Mouse (Mus musculus): ENCODE results near the gene Hoxa6. TPM values are rescaled to one million over a fixed set of nuclear protein-coding genes. Genes with fewer than 3 reads are reported as not detected.
A peak's percentile ranks its signal among the peaks of the same experiment; 100 is the strongest.

The Hoxa6 gene
- total and polyA plus RNA-seq, 3 experiments = 0.58 to 2.2 (median 2.1) TPM

- Histone ChIP-seq H3K79me2 (replicated peaks; ENCODE audit: control insufficient read depth, extremely low read depth, insufficient read depth, poor library complexity, severe bottlenecking) (peaks cover 7% of the 10 kb centered on the region; the same call in 1 of the 2 replicates), H3K36me3 (replicated peaks in 1 of 2; ENCODE audit: control insufficient read depth in 1 of 2, insufficient read depth in 1 of 2, low read length in 1 of 2) (peaks cover 6 to 40% of the 10 kb centered on the region in 2 experiments), H3K27ac (ENCODE audit: insufficient read depth, low read depth) (peak overlapping the region; percentile 40), H3K4me1 (ENCODE audit: control insufficient read depth in 1 of 2, insufficient read depth in 2 of 2) (peaks cover 2 to 17% of the 10 kb centered on the region in 2 experiments; a peak in 3 of 4 replicates), H3K9me3 (replicated peaks; ENCODE audit: low read length) (no peaks in the 10 kb centered on the region), H3K27me3 (replicated peaks) (no peaks in the 10 kb centered on the region), H3K4me3 (replicated peaks in 1 of 3; ENCODE audit: low read depth in 2 of 3, low read length in 2 of 3, poor library complexity in 1 of 3) (peak overlapping the region; percentile 23 to 83 (median 52)), H3K4me2 (ENCODE audit: insufficient read depth, low read depth, poor library complexity, severe bottlenecking) (peak overlapping the region; percentile 95), H3K9ac (ENCODE audit: insufficient read depth, low read depth) (peak overlapping the region; percentile 96)
- DNase-seq (ENCODE audit: extremely low read depth) = peak; percentile 25
- dilution Hi-C loops (cut with MboI; ENCODE audit: extremely low pct_ligation_motif_present, extremely low pct_unique_long_range_greater_than_20kb, low sequenced_read_pairs) (no loop called here), in situ Hi-C loops (cut with MboI; ENCODE audit: low pct_ligation_motif_present, low pct_unique_long_range_greater_than_20kb, low sequenced_read_pairs) (no loop called here)
- TF ChIP-seq CHD2 (IDR thresholded peaks at IDR 0.05; ENCODE audit: low read length) (0 out of 2 replicates have a peak, but pooled peaks have one; percentile 13), UBTF (IDR thresholded peaks at IDR 0.05; ENCODE audit: low read depth, low read length) (no peak)
These were observed 47.8 kb downstream of the Hoxa6 start for GRCm38 (mm10) chr6:52160511-52161335.

DNA sequence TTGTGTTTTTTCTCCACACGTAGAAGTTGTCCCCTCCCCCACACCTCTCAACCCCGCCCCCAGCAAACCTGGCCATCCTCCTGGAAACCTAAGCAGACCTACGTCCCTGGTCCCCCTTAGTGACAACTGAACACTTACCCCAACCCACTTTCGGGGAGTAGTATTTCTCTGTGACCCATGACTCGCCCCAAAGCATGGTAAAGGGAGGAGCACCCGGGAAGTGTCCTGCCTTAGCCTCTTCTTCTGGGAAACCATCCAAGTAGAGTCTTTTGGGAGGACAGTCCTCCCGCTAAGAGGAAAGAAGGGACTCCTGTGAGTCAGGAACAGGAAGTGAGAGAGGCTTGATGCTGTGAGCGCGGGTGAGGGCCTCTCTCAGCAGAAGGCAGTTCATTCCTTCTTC, 48.5 kb downstream of the Hoxa6 start:
- Histone ChIP-seq H3K4me1 (ENCODE audit: control insufficient read depth in 1 of 2, insufficient read depth in 2 of 2) (peaks cover 2 to 17% of the 10 kb centered on the region in 2 experiments; a peak in 3 of 4 replicates), H3K4me2 (ENCODE audit: insufficient read depth, low read depth, poor library complexity, severe bottlenecking) (peak overlapping the region; percentile 95), H3K27ac (ENCODE audit: insufficient read depth, low read depth) (peak overlapping the region; percentile 45), H3K27me3 (replicated peaks) (no peaks in the 10 kb centered on the region), H3K79me2 (replicated peaks; ENCODE audit: control insufficient read depth, extremely low read depth, insufficient read depth, poor library complexity, severe bottlenecking) (peaks cover 7% of the 10 kb centered on the region; the same call in 1 of the 2 replicates), H3K4me3 (replicated peaks in 1 of 3; ENCODE audit: low read depth in 2 of 3, low read length in 2 of 3, poor library complexity in 1 of 3) (peak overlapping the region; percentile 83 to 92 (median 88)), H3K9me3 (replicated peaks; ENCODE audit: low read length) (no peaks in the 10 kb centered on the region), H3K36me3 (replicated peaks in 1 of 2; ENCODE audit: control insufficient read depth in 1 of 2, insufficient read depth in 1 of 2, low read length in 1 of 2) (peaks cover 6 to 37% of the 10 kb centered on the region in 2 experiments), H3K9ac (ENCODE audit: insufficient read depth, low read depth) (peak overlapping the region; percentile 96)
- in situ Hi-C loops (cut with MboI; ENCODE audit: low pct_ligation_motif_present, low pct_unique_long_range_greater_than_20kb, low sequenced_read_pairs) (no loop called here), dilution Hi-C loops (cut with MboI; ENCODE audit: extremely low pct_ligation_motif_present, extremely low pct_unique_long_range_greater_than_20kb, low sequenced_read_pairs) (no loop called here)
- DNase-seq (ENCODE audit: extremely low read depth) = peak; percentile 76
- TF ChIP-seq MAFK (IDR thresholded peaks at IDR 0.05; ENCODE audit: insufficient replicate concordance, low read length) = no peak
- no peak for TF ChIP-seq ZKSCAN1 (IDR thresholded peaks at IDR 0.05; ENCODE audit: borderline replicate concordance, low read depth, low read length)
- TF ChIP-seq IRF4 (IDR thresholded peaks at IDR 0.05; ENCODE audit: low read depth, low read length) = peak; percentile 79
- TF ChIP-seq GABPA (IDR thresholded peaks at IDR 0.05; ENCODE audit: insufficient replicate concordance, low read depth, low read length) = no peak
- no peak for TF ChIP-seq RCOR1 (conservative IDR thresholded peaks at IDR 0.05; ENCODE audit: low read depth, low read length)
- peak; percentile 71 for TF ChIP-seq EP300 (IDR thresholded peaks at IDR 0.05; ENCODE audit: low read length)
- no peak for TF ChIP-seq MEF2A (IDR thresholded peaks at IDR 0.05; ENCODE audit: borderline replicate concordance, low read depth, low read length)
- 0 out of 2 replicates have a peak, but pooled peaks have one; percentile 17 for TF ChIP-seq TBP (conservative IDR thresholded peaks at IDR 0.05; ENCODE audit: low read depth, low read length)
- peak; percentile 43; the same call in 1 of the 2 replicates for TF ChIP-seq NELFE (IDR thresholded peaks at IDR 0.05; ENCODE audit: low read depth, low read length)
- TF ChIP-seq TCF12 (IDR thresholded peaks at IDR 0.05; ENCODE audit: low read depth, low read length) = peak; percentile 34; the same call in 1 of the 2 replicates
- no peak for TF ChIP-seq JUN (IDR thresholded peaks at IDR 0.05; ENCODE audit: insufficient read depth, low read depth, low read length)
- peak; percentile 39; the same call in 1 of the 2 replicates for TF ChIP-seq POLR2A (IDR thresholded peaks at IDR 0.05; ENCODE audit: low read depth, low read length)
- TF ChIP-seq MAZ (IDR thresholded peaks at IDR 0.05; ENCODE audit: low read depth, low read length) = peak; percentile 31; the same call in 1 of the 2 replicates
- TF ChIP-seq SMC3 (IDR thresholded peaks at IDR 0.05; ENCODE audit: low read depth, low read length) = no peak
- no peak for TF ChIP-seq RAD21 (IDR thresholded peaks at IDR 0.05; ENCODE audit: low read depth, low read length)
- TF ChIP-seq E2F4 (IDR thresholded peaks at IDR 0.05; ENCODE audit: insufficient replicate concordance, low read depth, low read length) = no peak
- TF ChIP-seq MYC (IDR thresholded peaks at IDR 0.05; ENCODE audit: low read depth, low read length) = no peak
- no peak for TF ChIP-seq ZNF384 (IDR thresholded peaks at IDR 0.05; ENCODE audit: low read depth, low read length)
- TF ChIP-seq CHD1 (IDR thresholded peaks at IDR 0.05; ENCODE audit: low read depth, low read length) = no peak
- TF ChIP-seq ZMIZ1 (IDR thresholded peaks at IDR 0.05; ENCODE audit: low read depth, low read length) = peak; percentile 36; the same call in 1 of the 2 replicates
- no peak for TF ChIP-seq NRF1 (IDR thresholded peaks at IDR 0.05; ENCODE audit: low read depth, low read length)
- no peak for TF ChIP-seq BHLHE40 (IDR thresholded peaks at IDR 0.05; ENCODE audit: low read depth, low read length)
- TF ChIP-seq POLR2AphosphoS2 (IDR thresholded peaks at IDR 0.05; ENCODE audit: low read depth, low read length) = no peak
- no peak for TF ChIP-seq PAX5 (IDR thresholded peaks at IDR 0.05; ENCODE audit: low read length)
- TF ChIP-seq ELF1 (IDR thresholded peaks at IDR 0.05; ENCODE audit: low read depth, low read length) = peak; percentile 72
- TF ChIP-seq SIN3A (IDR thresholded peaks at IDR 0.05; ENCODE audit: low read length) = no peak
- no peak for TF ChIP-seq KAT2A (IDR thresholded peaks at IDR 0.05; ENCODE audit: insufficient replicate concordance, low read length)
- no peak for TF ChIP-seq USF2 (conservative IDR thresholded peaks at IDR 0.05; ENCODE audit: low read depth, low read length)
- TF ChIP-seq CHD2 (IDR thresholded peaks at IDR 0.05; ENCODE audit: low read length) = peak; percentile 72; the same call in 1 of the 2 replicates

Measured in CH12.LX (cell line).